Mouse (Mus musculus) hindbrain, embryonic 14.5 days (tissue): ENCODE data around the gene Mme. TPM values are rescaled to one million over a fixed set of nuclear protein-coding genes. Genes with fewer than 3 reads are reported as not detected.

ENCODE experiments used
- ATAC-seq: fragments of 200-750 bp; cut with Nextera tagmentation; 2 replicates; pipeline ENCODE4 v1.8.0; 2017; ENCODE audit warnings: moderate number of reproducible peaks, mild to moderate bottlenecking, moderate TSS enrichment, moderate library complexity; ENCODE audit not compliant: low FRiP score
- DNase-seq: peaks from one replicate; pipeline ENCODE4 v3.0.0-alpha.2; 2015; ENCODE audit warnings: low spot score
- H3K27ac ChIP-seq: fragments of 300-500 bp; sonication (generic); 2 replicates; pipeline ENCODE4 v1.5.1; 2014; ENCODE audit warnings: mild to moderate bottlenecking, moderate library complexity
- H3K27me3 ChIP-seq: fragments of 300-500 bp; sonication (generic); 2 replicates; pipeline ENCODE4 v1.6.1; 2014; ENCODE audit warnings: mild to moderate bottlenecking, low read length, mixed read lengths; ENCODE audit not compliant: control insufficient read depth, insufficient read depth
- H3K36me3 ChIP-seq: fragments of 300-500 bp; sonication (generic); replicated peaks from 2 replicates; pipeline ENCODE4 v1.6.1; 2014; ENCODE audit not compliant: control insufficient read depth, insufficient read depth
- H3K4me1 ChIP-seq: fragments of 300-500 bp; sonication (generic); replicated peaks from 2 replicates; pipeline ENCODE4 v1.6.1; 2014; ENCODE audit warnings: antibody characterized with exemption, low read length, mixed read lengths; ENCODE audit not compliant: control insufficient read depth, insufficient read depth
- H3K4me2 ChIP-seq: fragments of 300-500 bp; sonication (generic); replicated peaks from 2 replicates; pipeline ENCODE4 v1.6.1; 2014; ENCODE audit warnings: mild to moderate bottlenecking, moderate library complexity
- H3K4me3 ChIP-seq: fragments of 300-500 bp; sonication (generic); replicated peaks from 2 replicates; pipeline ENCODE4 v1.5.1; 2014; ENCODE audit warnings: mild to moderate bottlenecking, low read length
- H3K9ac ChIP-seq: fragments of 300-500 bp; sonication (generic); 2 replicates; pipeline ENCODE4 v1.6.1; 2014
- H3K9me3 ChIP-seq: fragments of 300-500 bp; sonication (generic); 2 replicates; pipeline ENCODE4 v1.6.1; 2016; ENCODE audit warnings: low read length; ENCODE audit not compliant: control insufficient read depth
- WGBS: fragments of 180-500 bp; shearing (Covaris S2); extraction: QIAGEN DNeasy Blood & Tissue Kit; methylation state at CpG from one replicate; pipeline ENCODE4 v1.1.7; 2014; 5-methylcytosine and 5-hydroxymethylcytosine counted together
- polyA plus RNA-seq: library from polyadenylated mRNA; unstranded; fragments of >200 nt; fragmentation: Nextera tagmentation; extraction: Ambion mirVana; gene quantifications from 2 replicates; pipeline ENCODE4 v1.2.1, GENCODE M21; 2014

The Mme gene
- polyA plus RNA-seq = 4.0 and 4.3 TPM in 2 replicates

- Histone ChIP-seq H3K36me3 (no peaks in the 10 kb centered on the region), H3K27ac (no peak within 1 kb of the TSS), H3K9me3 (no peaks in the 10 kb centered on the region), H3K4me1 (no peaks in the 10 kb centered on the region), H3K27me3 (no peaks in the 10 kb centered on the region), H3K9ac (no peak within 1 kb of the TSS), H3K4me2 (no peak within 1 kb of the TSS), H3K4me3 (no peak within 1 kb of the TSS)
- 84% methylated on average over 7 of the region's 7 CpGs for WGBS
- no peak for DNase-seq
- ATAC-seq = no peak
These were observed at the start of gene Mme for GRCm38 (mm10) chr3:63241099-63241587. TSS of gene Mme (plus strand) at chr3:63241537.

- DNase-seq (no peak), ATAC-seq (no peak)
- Histone ChIP-seq H3K36me3 (no peaks in the 10 kb centered on the region), H3K4me2 (no peak overlapping the region), H3K27me3 (no peaks in the 10 kb centered on the region), H3K4me3 (no peak overlapping the region), H3K9me3 (no peaks in the 10 kb centered on the region), H3K27ac (no peak overlapping the region), H3K9ac (no peak overlapping the region), H3K4me1 (no peaks in the 10 kb centered on the region)
- 87% methylated on average over 3 of the region's 3 CpGs for WGBS
These were observed 44.8 kb upstream of the Mme start for GRCm38 (mm10) chr3:63196565-63196964.

- H3K36me3 ChIP-seq = no peaks in the 10 kb centered on the region
- DNase-seq (no peak), ATAC-seq (no peak)
- no peak overlapping the region for H3K4me2 ChIP-seq
- no peaks in the 10 kb centered on the region for H3K4me1 ChIP-seq
- 95% methylated on average over 2 of the region's 2 CpGs for WGBS
- H3K9ac ChIP-seq = no peak overlapping the region
- no peak overlapping the region for H3K27ac ChIP-seq
- no peaks in the 10 kb centered on the region for H3K27me3 ChIP-seq
- no peak overlapping the region for H3K4me3 ChIP-seq
- H3K9me3 ChIP-seq = no peaks in the 10 kb centered on the region
These were observed 43.3 kb upstream of the Mme start for GRCm38 (mm10) chr3:63198026-63198425.

- 91% methylated on average over 4 of the region's 4 CpGs for WGBS
- no peak overlapping the region for H3K4me2 ChIP-seq
- H3K4me1 ChIP-seq = no peaks in the 10 kb centered on the region
- H3K27me3 ChIP-seq = no peaks in the 10 kb centered on the region
- no peaks in the 10 kb centered on the region for H3K36me3 ChIP-seq
- no peak overlapping the region for H3K27ac ChIP-seq
- H3K9me3 ChIP-seq = no peaks in the 10 kb centered on the region
- no peak overlapping the region for H3K9ac ChIP-seq
- H3K4me3 ChIP-seq = no peak overlapping the region
- no peak for DNase-seq
- no peak for ATAC-seq
These were observed 19.3 kb upstream of the Mme start for GRCm38 (mm10) chr3:63221867-63222591.

GRCm38 (mm10) chr3:63223676-63224075 lies 17.7 kb upstream of the Mme start:
- no peak for ATAC-seq
- WGBS = 5% methylated on average over 1 of the region's 1 CpGs
- no peak for DNase-seq

GRCm38 (mm10) chr3:63235957-63236356 lies 5.4 kb upstream of the Mme start:
- no peak overlapping the region for H3K4me3 ChIP-seq
- ATAC-seq = peak; percentile 27; the same call in 1 of the 2 replicates
- 35% methylated on average over 2 of the region's 2 CpGs for WGBS

More at GRCm38 (mm10) chr3:63223676-63224075, 17.7 kb upstream of the Mme start:
- H3K27ac ChIP-seq = no peak overlapping the region
- no peak overlapping the region for H3K9ac ChIP-seq
- H3K4me3 ChIP-seq = no peak overlapping the region
- H3K36me3 ChIP-seq = no peaks in the 10 kb centered on the region
- H3K27me3 ChIP-seq = no peaks in the 10 kb centered on the region
- H3K4me1 ChIP-seq = no peaks in the 10 kb centered on the region
- H3K4me2 ChIP-seq = no peak overlapping the region
- no peaks in the 10 kb centered on the region for H3K9me3 ChIP-seq

GRCm38 (mm10) chr3:63243721-63244120 lies 2.4 kb downstream of the Mme start:
- H3K27me3 ChIP-seq = no peaks in the 10 kb centered on the region
- no peak overlapping the region for H3K27ac ChIP-seq
- H3K4me3 ChIP-seq = no peak overlapping the region
- no peak overlapping the region for H3K9ac ChIP-seq
- ATAC-seq (no peak), DNase-seq (no peak)
- H3K9me3 ChIP-seq = no peaks in the 10 kb centered on the region
- no peaks in the 10 kb centered on the region for H3K4me1 ChIP-seq
- H3K36me3 ChIP-seq = no peaks in the 10 kb centered on the region
- no peak overlapping the region for H3K4me2 ChIP-seq

More at GRCm38 (mm10) chr3:63235957-63236356, 5.4 kb upstream of the Mme start:
- Histone ChIP-seq H3K4me1 (no peaks in the 10 kb centered on the region), H3K36me3 (no peaks in the 10 kb centered on the region), H3K27me3 (no peaks in the 10 kb centered on the region), H3K9ac (no peak overlapping the region), H3K9me3 (no peaks in the 10 kb centered on the region), H3K27ac (no peak overlapping the region), H3K4me2 (no peak overlapping the region)
- no peak for DNase-seq

- no peak overlapping the region for H3K27ac ChIP-seq
- no peak overlapping the region for H3K4me3 ChIP-seq
- H3K4me1 ChIP-seq = no peaks in the 10 kb centered on the region
- no peak for DNase-seq
- no peak overlapping the region for H3K9ac ChIP-seq
- H3K9me3 ChIP-seq = no peaks in the 10 kb centered on the region
- WGBS = 85% methylated on average over 2 of the region's 2 CpGs
- no peak for ATAC-seq
- H3K27me3 ChIP-seq = no peaks in the 10 kb centered on the region
- no peak overlapping the region for H3K4me2 ChIP-seq
- no peaks in the 10 kb centered on the region for H3K36me3 ChIP-seq
These were observed 30.8 kb downstream of the Mme start for GRCm38 (mm10) chr3:63272091-63272490.

GRCm38 (mm10) chr3:63294316-63294715 lies 53.0 kb downstream of the Mme start:
- Histone ChIP-seq H3K4me2 (no peak overlapping the region), H3K36me3 (no peaks in the 10 kb centered on the region), H3K27ac (no peak overlapping the region), H3K9me3 (no peaks in the 10 kb centered on the region), H3K9ac (no peak overlapping the region), H3K27me3 (peaks cover 25% of the 10 kb centered on the region), H3K4me3 (no peak overlapping the region), H3K4me1 (peaks cover 8% of the 10 kb centered on the region; the same call in 1 of the 2 replicates)
- WGBS = 75% methylated on average over 6 of the region's 6 CpGs
- DNase-seq (no peak), ATAC-seq (no peak)
